Mouse (Mus musculus): ENCODE data around the gene Foxm1.
"Not testable (repeated sequence)": the region's sequence is repeated elsewhere in the genome, so short reads cannot be mapped to it uniquely, and the experiment has no call there.

DNA sequence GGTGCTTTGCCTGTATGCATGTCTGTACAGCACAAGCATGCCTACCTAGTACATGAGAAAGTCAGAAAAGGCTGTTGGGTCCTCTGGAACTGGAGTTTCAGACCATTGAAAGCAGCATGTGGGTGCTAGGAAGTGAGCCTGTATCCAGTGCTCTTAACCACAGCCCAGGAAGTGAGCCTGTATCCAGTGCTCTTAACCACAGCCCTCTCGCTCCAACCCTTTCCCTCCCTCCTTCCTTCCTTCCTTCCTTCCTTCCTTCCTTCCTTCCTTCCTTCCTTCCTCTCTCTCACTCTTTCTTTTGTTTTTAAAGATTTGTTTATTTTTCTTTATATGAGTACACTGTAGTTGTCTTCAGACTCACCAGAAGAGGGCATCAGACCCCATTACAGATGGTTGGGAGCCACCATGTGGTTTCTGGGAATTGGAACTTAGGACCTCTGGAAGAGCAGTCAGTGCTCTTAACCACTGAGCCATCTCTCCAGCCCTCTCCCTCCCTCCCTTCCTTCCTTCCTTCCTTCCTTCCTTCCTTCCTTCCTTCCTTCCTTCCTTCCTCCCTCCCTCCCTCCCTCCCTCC, 17.9 kb downstream of the Foxm1 start:
- not testable (repeated sequence) for TF ChIP-seq POLR2A, EP300 (IDR thresholded peaks at IDR 0.05; ENCODE audit: insufficient read depth, low read depth, low read length)

Measured in heart, adult 2 months (tissue).